30 mouse cellular contexts compared by ENCODE assay signal in the genomic region with DNA sequence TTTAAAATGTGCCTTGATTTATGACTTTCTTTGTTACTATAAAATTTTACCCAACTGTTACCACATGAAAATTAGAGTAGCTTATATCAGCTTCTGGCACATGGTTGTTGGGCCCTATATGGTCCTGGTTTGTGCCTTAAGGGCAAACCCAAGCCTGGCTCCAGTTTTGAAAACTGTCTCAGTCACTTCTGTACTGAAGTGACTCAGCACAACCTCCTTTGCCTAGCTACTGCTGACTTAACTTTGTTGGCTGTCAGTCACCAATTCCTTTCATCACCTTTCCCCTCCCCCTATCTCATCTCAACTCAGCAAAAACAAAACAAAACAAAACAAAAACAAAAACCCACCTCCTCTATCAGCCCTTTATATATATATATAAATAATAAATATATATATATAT.
DNase-seq lines count a peak whose midpoint lies in the region; ATAC-seq and TF ChIP-seq lines count a peak whose summit lies in the region.
"Had no signal": no experiment of that assay in that cellular context is flagged by ENCODE, and none has a peak within 500 bp of the region (broad histone marks: within the 10 kb centered on the region; RNA-seq: fewer than 3 reads in every experiment).

No protein-coding gene starts in this region.

- dilution Hi-C loops in CH12.LX (cut with MboI; ENCODE audit: extremely low pct_ligation_motif_present, extremely low pct_unique_long_range_greater_than_20kb, low sequenced_read_pairs), result no loop called here

- H3K79me2 ChIP-seq in CH12.LX (replicated peaks; ENCODE audit: control insufficient read depth, extremely low read depth, insufficient read depth, poor library complexity, severe bottlenecking) (no peaks in the 10 kb centered on the region), MEL (ENCODE audit: control insufficient read depth, insufficient read depth, low read length, poor library complexity) (no peaks in the 10 kb centered on the region)

- ATAC-seq in heart, embryonic 13.5 days (ENCODE audit: extremely low read depth, insufficient number of reproducible peaks, low FRiP score, low TSS enrichment), result peak; percentile 47; the same call in 1 of the 2 replicates
- peak; percentile 56; the same call in 1 of the 2 replicates for ATAC-seq in liver, embryonic 14.5 days (ENCODE audit: insufficient read depth)
- ATAC-seq: forebrain, embryonic 16.5 days; lung, postnatal 0 days; midbrain, embryonic 16.5 days had no signal

- H3K9me3 ChIP-seq in heart, embryonic 13.5 days, result no peaks in the 10 kb centered on the region
- no peaks in the 10 kb centered on the region for H3K9me3 ChIP-seq in CH12.LX (replicated peaks; ENCODE audit: low read length)
- H3K9me3 ChIP-seq in MEL (replicated peaks; ENCODE audit: insufficient read depth, low read length), result no peaks in the 10 kb centered on the region
- H3K9me3 ChIP-seq in liver, embryonic 14.5 days (ENCODE audit: control insufficient read depth, low read length), result no peaks in the 10 kb centered on the region
- H3K9me3 ChIP-seq: embryonic facial prominence, embryonic 10.5 days; hindbrain, embryonic 15.5 days; limb, embryonic 12.5 days; midbrain, embryonic 10.5 days; neural tube, embryonic 13.5 days; stomach, embryonic 15.5 days had no signal

- in situ Hi-C loops in CH12.LX (cut with MboI; ENCODE audit: low pct_ligation_motif_present, low pct_unique_long_range_greater_than_20kb, low sequenced_read_pairs), result no loop called here

- no peak overlapping the region for H3K4me2 ChIP-seq in heart, embryonic 13.5 days
- no peak overlapping the region for H3K4me2 ChIP-seq in CH12.LX (ENCODE audit: insufficient read depth, low read depth, poor library complexity, severe bottlenecking)
- no peak overlapping the region for H3K4me2 ChIP-seq in liver, embryonic 14.5 days (ENCODE audit: low read depth)
- H3K4me2 ChIP-seq: hindbrain, embryonic 15.5 days; limb, embryonic 12.5 days; neural tube, embryonic 13.5 days; stomach, embryonic 15.5 days had no signal

- TF ChIP-seq EP300 in CH12.LX (IDR thresholded peaks at IDR 0.05; ENCODE audit: low read length), result no peak
- TF ChIP-seq EP300 in MEL (IDR thresholded peaks at IDR 0.05; ENCODE audit: low read depth in 1 of 2, low read length in 2 of 2), result no peak
- TF ChIP-seq EP300 in liver, embryonic 14.5 days (IDR thresholded peaks at IDR 0.05; ENCODE audit: low read depth), result no peak

- H3K36me3 ChIP-seq in heart, embryonic 13.5 days, result no peaks in the 10 kb centered on the region
- H3K36me3 ChIP-seq in CH12.LX (replicated peaks in 1 of 2; ENCODE audit: control insufficient read depth in 1 of 2, insufficient read depth in 1 of 2, low read length in 1 of 2) (no peaks in the 10 kb centered on the region), MEL (ENCODE audit: control insufficient read depth in 1 of 2, insufficient read depth in 2 of 2, low read length in 2 of 2) (peaks cover 0 to 3% of the 10 kb centered on the region in 2 experiments; a peak in 1 of 4 replicates)
- no peaks in the 10 kb centered on the region for H3K36me3 ChIP-seq in liver, embryonic 14.5 days (replicated peaks; ENCODE audit: control insufficient read depth, insufficient read depth, low read depth)
- H3K36me3 ChIP-seq: embryonic facial prominence, embryonic 10.5 days; hindbrain, embryonic 15.5 days; limb, embryonic 12.5 days; midbrain, embryonic 10.5 days; neural tube, embryonic 13.5 days; stomach, embryonic 15.5 days had no signal

- no peak for DNase-seq in heart, adult 18-20 months
- peak; percentile 36 for DNase-seq in CH12.LX (ENCODE audit: extremely low read depth)
- DNase-seq in MEL (ENCODE audit: low read depth, low spot score), result peak; percentile 34
- no peak for DNase-seq in liver, embryonic 14.5 days (ENCODE audit: low read depth in 3 of 3, low spot score in 3 of 3)
- no peak for DNase-seq in spleen, adult 18-20 months
- no peak for DNase-seq in layer of hippocampus, adult 11-12 months (ENCODE audit: low spot score)
- DNase-seq: adrenal gland, postnatal 14 days; cerebellum, adult 2 months; cerebellum, postnatal 36 days; gastrocnemius, postnatal 10 days; heart, postnatal 14 days; kidney, adult 8-10 months; kidney, postnatal 14 days; layer of hippocampus, postnatal 36 days; right cerebral cortex, adult 18-20 months; right cerebral cortex, postnatal 4 days; thymus, postnatal 36 days had no signal

- no peak overlapping the region for H3K9ac ChIP-seq in heart, embryonic 13.5 days
- H3K9ac ChIP-seq in CH12.LX (ENCODE audit: insufficient read depth, low read depth), result no peak overlapping the region
- H3K9ac ChIP-seq in MEL (ENCODE audit: control insufficient read depth, low read depth, low read length, poor library complexity, severe bottlenecking), result no peak overlapping the region
- no peak overlapping the region for H3K9ac ChIP-seq in liver, embryonic 14.5 days (replicated peaks)
- H3K9ac ChIP-seq: hindbrain, embryonic 15.5 days; limb, embryonic 12.5 days; neural tube, embryonic 13.5 days; stomach, embryonic 15.5 days had no signal

- no peak for TF ChIP-seq POLR2A in CH12.LX (IDR thresholded peaks at IDR 0.05; ENCODE audit: low read depth, low read length)
- no peak for TF ChIP-seq POLR2A in MEL (IDR thresholded peaks at IDR 0.05; ENCODE audit: control insufficient read depth in 1 of 2, insufficient read depth in 1 of 2, low read depth in 1 of 2, low read length in 2 of 2, poor library complexity in 1 of 2)

- H3K27me3 ChIP-seq in heart, embryonic 13.5 days (replicated peaks), result no peaks in the 10 kb centered on the region
- H3K27me3 ChIP-seq in CH12.LX (replicated peaks) (no peaks in the 10 kb centered on the region), MEL (ENCODE audit: control insufficient read depth in 1 of 2, insufficient read depth in 2 of 2, low read length in 2 of 2) (no peaks in the 10 kb centered on the region)
- no peaks in the 10 kb centered on the region for H3K27me3 ChIP-seq in liver, embryonic 14.5 days (ENCODE audit: control insufficient read depth, insufficient read depth, low read length)
- H3K27me3 ChIP-seq: hindbrain, embryonic 15.5 days; limb, embryonic 12.5 days; neural tube, embryonic 13.5 days; stomach, embryonic 15.5 days had no signal

- no peak overlapping the region for H3K27ac ChIP-seq in heart, embryonic 13.5 days (replicated peaks)
- H3K27ac ChIP-seq in CH12.LX (ENCODE audit: insufficient read depth, low read depth) (no peak overlapping the region), MEL (ENCODE audit: control insufficient read depth, low read depth, low read length) (no peak overlapping the region)
- H3K27ac ChIP-seq in liver, embryonic 14.5 days, result no peak overlapping the region
- H3K27ac ChIP-seq: embryonic facial prominence, embryonic 10.5 days; hindbrain, embryonic 15.5 days; layer of hippocampus, adult 2 months; limb, embryonic 12.5 days; macrophage; midbrain, embryonic 10.5 days; neural tube, embryonic 13.5 days; stomach, embryonic 15.5 days had no signal

- no peak overlapping the region for H3K4me3 ChIP-seq in heart, embryonic 13.5 days
- no peak overlapping the region for H3K4me3 ChIP-seq in CH12.LX (replicated peaks in 1 of 3; ENCODE audit: low read depth in 2 of 3, low read length in 2 of 3, poor library complexity in 1 of 3)
- no peak overlapping the region for H3K4me3 ChIP-seq in MEL (ENCODE audit: control insufficient read depth in 1 of 2, insufficient read depth in 1 of 2, low read depth in 2 of 2, low read length in 2 of 2)
- no peak overlapping the region for H3K4me3 ChIP-seq in liver, embryonic 14.5 days (ENCODE audit: insufficient read depth in 1 of 2, low read depth in 2 of 2, low read length in 2 of 2)
- H3K4me3 ChIP-seq: embryonic facial prominence, embryonic 10.5 days; hindbrain, embryonic 15.5 days; layer of hippocampus, adult 2 months; limb, embryonic 12.5 days; midbrain, embryonic 10.5 days; myocyte; neural tube, embryonic 13.5 days; stomach, embryonic 15.5 days had no signal

- peaks cover 22% of the 10 kb centered on the region; the same call in 1 of the 2 replicates for H3K4me1 ChIP-seq in heart, embryonic 13.5 days
- H3K4me1 ChIP-seq in CH12.LX (ENCODE audit: control insufficient read depth in 1 of 2, insufficient read depth in 2 of 2), result peaks cover 4 to 9% of the 10 kb centered on the region in 2 experiments; a peak in 2 of 4 replicates
- H3K4me1 ChIP-seq in MEL (ENCODE audit: control insufficient read depth in 1 of 2, insufficient read depth in 2 of 2, low read length in 2 of 2), result peaks cover 0 to 13% of the 10 kb centered on the region in 2 experiments; a peak in 1 of 4 replicates
- peaks cover 0 to 7% of the 10 kb centered on the region in 2 experiments; a peak in 2 of 4 replicates for H3K4me1 ChIP-seq in liver, embryonic 14.5 days (replicated peaks; ENCODE audit: control insufficient read depth in 2 of 2, insufficient read depth in 2 of 2, low read length in 1 of 2)
- H3K4me1 ChIP-seq: embryonic facial prominence, embryonic 10.5 days; hindbrain, embryonic 15.5 days; limb, embryonic 12.5 days; neural tube, embryonic 13.5 days; stomach, embryonic 15.5 days had no signal

- TF ChIP-seq RAD21 in CH12.LX (IDR thresholded peaks at IDR 0.05; ENCODE audit: low read depth, low read length) (no peak), MEL (IDR thresholded peaks at IDR 0.05; ENCODE audit: low read depth, low read length) (no peak)

- no peak for TF ChIP-seq CTCF in CH12.LX (conservative IDR thresholded peaks at IDR 0.05 in 1 of 2, IDR thresholded peaks at IDR 0.05 in 1 of 2; ENCODE audit: low read depth in 2 of 2, low read length in 2 of 2)
- TF ChIP-seq CTCF in MEL (IDR thresholded peaks at IDR 0.05 in 2 of 3, conservative IDR thresholded peaks at IDR 0.05 in 1 of 3; ENCODE audit: control insufficient read depth in 1 of 3, insufficient read depth in 1 of 3, low read depth in 2 of 3, low read length in 3 of 3, poor library complexity in 1 of 3, severe bottlenecking in 1 of 3), result no peak
- no peak for TF ChIP-seq CTCF in liver, embryonic 14.5 days (IDR thresholded peaks at IDR 0.05; ENCODE audit: low read depth)

TF ChIP-seq in CH12.LX, 34 proteins besides CTCF, POLR2A, EP300 and RAD21 (continues in another document):
- TF ChIP-seq CHD2 (IDR thresholded peaks at IDR 0.05; ENCODE audit: low read length) (peak; percentile 31; the same call in 1 of the 2 replicates), NRF1 (IDR thresholded peaks at IDR 0.05; ENCODE audit: low read depth, low read length) (no peak), CHD1 (IDR thresholded peaks at IDR 0.05; ENCODE audit: low read depth, low read length) (no peak), JUND (conservative IDR thresholded peaks at IDR 0.05; ENCODE audit: low read depth, low read length) (peak; percentile 51), SIN3A (IDR thresholded peaks at IDR 0.05; ENCODE audit: low read length) (no peak), MAFK (IDR thresholded peaks at IDR 0.05; ENCODE audit: insufficient replicate concordance, low read length) (peak; percentile 88)

TF ChIP-seq in MEL, 35 proteins besides CTCF, POLR2A, EP300 and RAD21:
- TF ChIP-seq ETS1 (IDR thresholded peaks at IDR 0.05; ENCODE audit: low read depth, low read length) (peak; percentile 37; the same call in 1 of the 2 replicates), MAZ (IDR thresholded peaks at IDR 0.05; ENCODE audit: low read depth, low read length) (no peak)

Comparison
In these comparisons a context has a peak if more than half of its experiments do, and no peak if none do; other contexts are left out.
1. DNase-seq: peak in CH12.LX (single experiment) and MEL (single experiment); none in heart, adult 18-20 months (0 of 2), liver, embryonic 14.5 days (0 of 3), spleen, adult 18-20 months (0 of 2) and layer of hippocampus, adult 11-12 months (single experiment).